Mouse (Mus musculus) heart, embryonic 14.5 days (tissue): ENCODE results near the gene Nudt5. TPM values are rescaled to one million over a fixed set of nuclear protein-coding genes. Genes with fewer than 3 reads are reported as not detected.

Experiments
- ATAC-seq: fragments of 200-750 bp; cut with Nextera tagmentation; 2 replicates; pipeline ENCODE4 v1.8.0; 2017; ENCODE audit warnings: low read depth, moderate TSS enrichment; ENCODE audit not compliant: insufficient number of reproducible peaks, insufficient read depth, low FRiP score
- H3K27ac ChIP-seq, 2 experiments: fragments of 200-500 bp in 1 of 2; fragments of 300-500 bp in 1 of 2; sonication (generic) in 1 of 2; replicated peaks in 1 of 2; 2 replicates each; pipeline ENCODE4 v1.5.1; 2012 to 2014; ENCODE audit warnings: low read depth in 2 of 2, low read length in 2 of 2, control low read depth in 1 of 2, mild to moderate bottlenecking in 1 of 2, mixed read lengths in 1 of 2; ENCODE audit not compliant: control insufficient read depth in 1 of 2, insufficient read depth in 1 of 2
- H3K27me3 ChIP-seq: fragments of 300-500 bp; sonication (generic); 2 replicates; pipeline ENCODE4 v1.6.1; 2014; ENCODE audit warnings: mild to moderate bottlenecking, low read length, control low read depth; ENCODE audit not compliant: control insufficient read depth, insufficient read depth
- H3K36me3 ChIP-seq: fragments of 300-500 bp; sonication (generic); 2 replicates; pipeline ENCODE4 v1.6.1; 2014; ENCODE audit warnings: mild to moderate bottlenecking, control low read depth, low read length, mixed read lengths; ENCODE audit not compliant: control insufficient read depth, insufficient read depth
- H3K4me1 ChIP-seq, 2 experiments: fragments of 200-500 bp in 1 of 2; fragments of 300-500 bp in 1 of 2; sonication (generic) in 1 of 2; 2 replicates each; pipeline ENCODE4 v1.6.1; 2012 to 2014; ENCODE audit warnings: low read length in 2 of 2, control low read depth in 1 of 2, mixed read lengths in 1 of 2; ENCODE audit not compliant: control insufficient read depth in 2 of 2, insufficient read depth in 2 of 2
- H3K4me2 ChIP-seq: fragments of 300-500 bp; sonication (generic); 2 replicates; pipeline ENCODE4 v1.6.1; 2014; ENCODE audit warnings: mild to moderate bottlenecking, low read length
- H3K4me3 ChIP-seq, 2 experiments: fragments of 200-500 bp in 1 of 2; fragments of 300-500 bp in 1 of 2; sonication (generic) in 1 of 2; 2 replicates each; pipeline ENCODE4 v1.5.1; 2012 to 2014; ENCODE audit warnings: low read length in 2 of 2, mild to moderate bottlenecking in 2 of 2, control low read depth in 1 of 2, low read depth in 1 of 2, moderate library complexity in 1 of 2; ENCODE audit not compliant: control insufficient read depth in 1 of 2, insufficient read depth in 1 of 2
- H3K9ac ChIP-seq: fragments of 300-500 bp; sonication (generic); 2 replicates; pipeline ENCODE4 v1.6.1; 2014; ENCODE audit warnings: mild to moderate bottlenecking, low read length
- H3K9me3 ChIP-seq: fragments of 300-500 bp; sonication (generic); 2 replicates; pipeline ENCODE4 v1.6.1; 2016; ENCODE audit warnings: low read length, control low read depth; ENCODE audit not compliant: control insufficient read depth
- WGBS: fragments of 180-500 bp; shearing (Covaris S2); extraction: QIAGEN DNeasy Blood & Tissue Kit; methylation state at CpG from one replicate; pipeline ENCODE4 v1.1.7; 2014; 5-methylcytosine and 5-hydroxymethylcytosine counted together
- polyA plus RNA-seq: library from polyadenylated mRNA; unstranded; fragments of >200 nt; fragmentation: Nextera tagmentation; extraction: Ambion mirVana; gene quantifications from 2 replicates; pipeline ENCODE4 v1.2.1, GENCODE M21; 2014

Nudt5 gene
- polyA plus RNA-seq, 1 experiment from 2014 or later, result 57.2 TPM

- WGBS, result 93% methylated on average over 5 of the region's 5 CpGs
- Histone ChIP-seq H3K27me3 (no peaks in the 10 kb centered on the region), H3K4me3 (no peak overlapping the region), H3K9me3 (no peaks in the 10 kb centered on the region), H3K4me2 (no peak overlapping the region), H3K4me1 (no peaks in the 10 kb centered on the region), H3K27ac (no peak overlapping the region), H3K36me3 (peaks cover 63% of the 10 kb centered on the region), H3K9ac (no peak overlapping the region)
- ATAC-seq, result no peak
Observed at GRCm38 (mm10) chr2:5810036-5810718, 34.6 kb upstream of the Nudt5 start.

GRCm38 (mm10) chr2:5811235-5811782 is 33.5 kb upstream of the Nudt5 start:
- H3K4me1 ChIP-seq, result no peaks in the 10 kb centered on the region
- H3K9me3 ChIP-seq, result no peaks in the 10 kb centered on the region
- no peak overlapping the region for H3K4me3 ChIP-seq
- no peaks in the 10 kb centered on the region for H3K27me3 ChIP-seq
- H3K9ac ChIP-seq, result no peak overlapping the region
- H3K27ac ChIP-seq, result no peak overlapping the region
- no peak overlapping the region for H3K4me2 ChIP-seq
- H3K36me3 ChIP-seq, result peaks cover 67% of the 10 kb centered on the region
- 93% methylated on average over 5 of the region's 5 CpGs for WGBS
- no peak for ATAC-seq

GRCm38 (mm10) chr2:5821264-5821663 is 23.6 kb upstream of the Nudt5 start:
- H3K4me1 ChIP-seq, result no peaks in the 10 kb centered on the region
- no peak overlapping the region for H3K9ac ChIP-seq
- no peaks in the 10 kb centered on the region for H3K9me3 ChIP-seq
- no peak overlapping the region for H3K4me2 ChIP-seq
- peaks cover 76% of the 10 kb centered on the region for H3K36me3 ChIP-seq
- no peak for ATAC-seq
- no peak overlapping the region for H3K4me3 ChIP-seq
- WGBS, result 67% methylated on average over 10 of the region's 10 CpGs
- H3K27me3 ChIP-seq, result no peaks in the 10 kb centered on the region
- H3K27ac ChIP-seq, result no peak overlapping the region

GRCm38 (mm10) chr2:5822449-5822848 is 22.4 kb upstream of the Nudt5 start:
- H3K9ac ChIP-seq, result no peak overlapping the region
- no peaks in the 10 kb centered on the region for H3K4me1 ChIP-seq
- no peaks in the 10 kb centered on the region for H3K9me3 ChIP-seq
- no peak overlapping the region for H3K4me2 ChIP-seq
- no peak overlapping the region for H3K4me3 ChIP-seq
- ATAC-seq, result no peak
- peaks cover 76% of the 10 kb centered on the region for H3K36me3 ChIP-seq
- H3K27me3 ChIP-seq, result no peaks in the 10 kb centered on the region
- no peak overlapping the region for H3K27ac ChIP-seq
- WGBS, result 87% methylated on average over 6 of the region's 6 CpGs

- ATAC-seq, result no peak
- H3K36me3 ChIP-seq, result peaks cover 64% of the 10 kb centered on the region
- no peaks in the 10 kb centered on the region for H3K27me3 ChIP-seq
- H3K27ac ChIP-seq, result no peak overlapping the region
- H3K4me1 ChIP-seq, result no peaks in the 10 kb centered on the region
- H3K9me3 ChIP-seq, result no peaks in the 10 kb centered on the region
- WGBS, result 28% methylated on average over 1 of the region's 1 CpGs
- no peak overlapping the region for H3K9ac ChIP-seq
- H3K4me2 ChIP-seq, result no peak overlapping the region
- H3K4me3 ChIP-seq, result no peak overlapping the region
Observed at GRCm38 (mm10) chr2:5824213-5824612, 20.6 kb upstream of the Nudt5 start.

GRCm38 (mm10) chr2:5824685-5825084 is 20.1 kb upstream of the Nudt5 start:
- Histone ChIP-seq H3K36me3 (peaks cover 61% of the 10 kb centered on the region), H3K9ac (no peak overlapping the region), H3K27ac (no peak overlapping the region), H3K9me3 (no peaks in the 10 kb centered on the region), H3K4me3 (no peak overlapping the region), H3K27me3 (no peaks in the 10 kb centered on the region), H3K4me1 (no peaks in the 10 kb centered on the region), H3K4me2 (no peak overlapping the region)
- 78% methylated on average over 5 of the region's 5 CpGs for WGBS
- no peak for ATAC-seq

GRCm38 (mm10) chr2:5825265-5825913 is 19.4 kb upstream of the Nudt5 start:
- peaks cover 61% of the 10 kb centered on the region for H3K36me3 ChIP-seq
- 94% methylated on average over 5 of the region's 5 CpGs for WGBS
- no peaks in the 10 kb centered on the region for H3K9me3 ChIP-seq

More at GRCm38 (mm10) chr2:5825265-5825913, 19.4 kb upstream of the Nudt5 start:
- no peaks in the 10 kb centered on the region for H3K4me1 ChIP-seq
- no peak overlapping the region for H3K4me3 ChIP-seq
- ATAC-seq, result no peak
- no peak overlapping the region for H3K9ac ChIP-seq
- H3K27ac ChIP-seq, result no peak overlapping the region
- no peaks in the 10 kb centered on the region for H3K27me3 ChIP-seq
- H3K4me2 ChIP-seq, result no peak overlapping the region
